Mouse (Mus musculus): ENCODE measurements around the gene Spop. TPM values are rescaled to one million over a fixed set of nuclear protein-coding genes. Genes with fewer than 3 reads are reported as not detected.

The Spop gene
- 88.1 and 92.4 TPM in 2 replicates for polyA plus RNA-seq (2014; fragmentation: Nextera tagmentation; extraction: Ambion mirVana)

GRCm38 (mm10) chr11:95413641-95414535 lies at the start of gene Spop:
TSS of gene Spop (plus strand) at chr11:95414080.
- 2% methylated on average over 54 of the region's 58 CpGs for WGBS
- Histone ChIP-seq H3K27ac (ENCODE audit: low read depth, low read length) (peak within 1 kb of the TSS; percentile 90), H3K9ac (ENCODE audit: low read depth, low read length) (peak within 1 kb of the TSS; percentile 83), H3K27me3 (replicated peaks; ENCODE audit: control insufficient read depth, insufficient read depth, low read length) (peaks cover 3% of the 10 kb centered on the region; the same call in 1 of the 2 replicates), H3K4me1 (replicated peaks; ENCODE audit: control insufficient read depth, insufficient read depth, low read length) (peaks cover 16% of the 10 kb centered on the region), H3K36me3 (ENCODE audit: control insufficient read depth, insufficient read depth, low read length) (no peaks in the 10 kb centered on the region), H3K4me2 (peak within 1 kb of the TSS; percentile 83), H3K9me3 (ENCODE audit: control insufficient read depth, low read length) (no peaks in the 10 kb centered on the region), H3K4me3 (ENCODE audit: low read depth, low read length) (peak within 1 kb of the TSS; percentile 79)
- ATAC-seq (replicated peaks; ENCODE audit: low FRiP score), result peak; percentile 88
- peak; percentile 87 for DNase-seq (ENCODE audit: low spot score)

- H3K9ac ChIP-seq (ENCODE audit: low read depth, low read length), result no peak overlapping the region
- DNase-seq (ENCODE audit: low spot score) (no peak), ATAC-seq (replicated peaks; ENCODE audit: low FRiP score) (no peak)
- H3K4me3 ChIP-seq (ENCODE audit: low read depth, low read length), result no peak overlapping the region
- no peak overlapping the region for H3K4me2 ChIP-seq
- H3K4me1 ChIP-seq (replicated peaks; ENCODE audit: control insufficient read depth, insufficient read depth, low read length), result no peaks in the 10 kb centered on the region; the same call in 1 of the 2 replicates
- H3K36me3 ChIP-seq (ENCODE audit: control insufficient read depth, insufficient read depth, low read length), result peaks cover 20% of the 10 kb centered on the region; the same call in 1 of the 2 replicates
- WGBS, result 83% methylated on average over 5 of the region's 5 CpGs
- no peak overlapping the region for H3K27ac ChIP-seq (ENCODE audit: low read depth, low read length)
- H3K9me3 ChIP-seq (ENCODE audit: control insufficient read depth, low read length), result no peaks in the 10 kb centered on the region
- no peaks in the 10 kb centered on the region for H3K27me3 ChIP-seq (replicated peaks; ENCODE audit: control insufficient read depth, insufficient read depth, low read length)
These were observed 49.5 kb upstream of the Spop start for GRCm38 (mm10) chr11:95364388-95364787.

GRCm38 (mm10) chr11:95365596-95365995 lies 48.3 kb upstream of the Spop start:
- Histone ChIP-seq H3K27me3 (replicated peaks; ENCODE audit: control insufficient read depth, insufficient read depth, low read length) (no peaks in the 10 kb centered on the region), H3K9me3 (ENCODE audit: control insufficient read depth, low read length) (no peaks in the 10 kb centered on the region), H3K4me1 (replicated peaks; ENCODE audit: control insufficient read depth, insufficient read depth, low read length) (no peaks in the 10 kb centered on the region; the same call in 1 of the 2 replicates), H3K4me3 (ENCODE audit: low read depth, low read length) (no peak overlapping the region), H3K9ac (ENCODE audit: low read depth, low read length) (no peak overlapping the region), H3K4me2 (no peak overlapping the region), H3K27ac (ENCODE audit: low read depth, low read length) (no peak overlapping the region), H3K36me3 (ENCODE audit: control insufficient read depth, insufficient read depth, low read length) (peaks cover 21% of the 10 kb centered on the region; the same call in 1 of the 2 replicates)
- no peak for DNase-seq (ENCODE audit: low spot score)
- ATAC-seq (replicated peaks; ENCODE audit: low FRiP score), result no peak
- 84% methylated on average over 10 of the region's 10 CpGs for WGBS

GRCm38 (mm10) chr11:95366280-95366897 lies 47.5 kb upstream of the Spop start:
- ATAC-seq (replicated peaks; ENCODE audit: low FRiP score), result no peak
- peaks cover 20% of the 10 kb centered on the region; the same call in 1 of the 2 replicates for H3K36me3 ChIP-seq (ENCODE audit: control insufficient read depth, insufficient read depth, low read length)
- no peaks in the 10 kb centered on the region; the same call in 1 of the 2 replicates for H3K4me1 ChIP-seq (replicated peaks; ENCODE audit: control insufficient read depth, insufficient read depth, low read length)

GRCm38 (mm10) chr11:95367011-95367735 lies 46.7 kb upstream of the Spop start:
- Histone ChIP-seq H3K27me3 (replicated peaks; ENCODE audit: control insufficient read depth, insufficient read depth, low read length) (no peaks in the 10 kb centered on the region), H3K4me1 (replicated peaks; ENCODE audit: control insufficient read depth, insufficient read depth, low read length) (no peaks in the 10 kb centered on the region; the same call in 1 of the 2 replicates), H3K9me3 (ENCODE audit: control insufficient read depth, low read length) (no peaks in the 10 kb centered on the region), H3K4me2 (no peak overlapping the region), H3K4me3 (ENCODE audit: low read depth, low read length) (no peak overlapping the region), H3K9ac (ENCODE audit: low read depth, low read length) (no peak overlapping the region), H3K27ac (ENCODE audit: low read depth, low read length) (no peak overlapping the region), H3K36me3 (ENCODE audit: control insufficient read depth, insufficient read depth, low read length) (peaks cover 26% of the 10 kb centered on the region; the same call in 1 of the 2 replicates)
- DNase-seq (ENCODE audit: low spot score) (peak; percentile 28), ATAC-seq (replicated peaks; ENCODE audit: low FRiP score) (no peak)
- 76% methylated on average over 8 of the region's 8 CpGs for WGBS

More at GRCm38 (mm10) chr11:95366280-95366897, 47.5 kb upstream of the Spop start:
- Histone ChIP-seq H3K9me3 (ENCODE audit: control insufficient read depth, low read length) (no peaks in the 10 kb centered on the region), H3K27me3 (replicated peaks; ENCODE audit: control insufficient read depth, insufficient read depth, low read length) (no peaks in the 10 kb centered on the region), H3K4me3 (ENCODE audit: low read depth, low read length) (no peak overlapping the region), H3K9ac (ENCODE audit: low read depth, low read length) (no peak overlapping the region), H3K27ac (ENCODE audit: low read depth, low read length) (no peak overlapping the region), H3K4me2 (no peak overlapping the region)
- WGBS, result 82% methylated on average over 6 of the region's 6 CpGs
- peak; percentile 27 for DNase-seq (ENCODE audit: low spot score)

GRCm38 (mm10) chr11:95368231-95368823 lies 45.6 kb upstream of the Spop start:
- ATAC-seq (replicated peaks; ENCODE audit: low FRiP score) (no peak), DNase-seq (ENCODE audit: low spot score) (no peak)
- no peaks in the 10 kb centered on the region; the same call in 1 of the 2 replicates for H3K4me1 ChIP-seq (replicated peaks; ENCODE audit: control insufficient read depth, insufficient read depth, low read length)
- no peaks in the 10 kb centered on the region for H3K27me3 ChIP-seq (replicated peaks; ENCODE audit: control insufficient read depth, insufficient read depth, low read length)
- no peak overlapping the region for H3K4me2 ChIP-seq
- no peak overlapping the region for H3K4me3 ChIP-seq (ENCODE audit: low read depth, low read length)
- peaks cover 33% of the 10 kb centered on the region; the same call in 1 of the 2 replicates for H3K36me3 ChIP-seq (ENCODE audit: control insufficient read depth, insufficient read depth, low read length)
- WGBS, result 90% methylated on average over 8 of the region's 8 CpGs
- no peaks in the 10 kb centered on the region for H3K9me3 ChIP-seq (ENCODE audit: control insufficient read depth, low read length)
- no peak overlapping the region for H3K27ac ChIP-seq (ENCODE audit: low read depth, low read length)
- no peak overlapping the region for H3K9ac ChIP-seq (ENCODE audit: low read depth, low read length)

- no peaks in the 10 kb centered on the region for H3K9me3 ChIP-seq (ENCODE audit: control insufficient read depth, low read length)
- H3K27me3 ChIP-seq (replicated peaks; ENCODE audit: control insufficient read depth, insufficient read depth, low read length), result no peaks in the 10 kb centered on the region
- H3K36me3 ChIP-seq (ENCODE audit: control insufficient read depth, insufficient read depth, low read length), result peaks cover 34% of the 10 kb centered on the region
- DNase-seq (ENCODE audit: low spot score) (peak; percentile 23), ATAC-seq (replicated peaks; ENCODE audit: low FRiP score) (no peak)
- H3K4me2 ChIP-seq, result no peak overlapping the region
- H3K4me1 ChIP-seq (replicated peaks; ENCODE audit: control insufficient read depth, insufficient read depth, low read length), result no peaks in the 10 kb centered on the region; the same call in 1 of the 2 replicates
- 92% methylated on average over 4 of the region's 4 CpGs for WGBS
- no peak overlapping the region for H3K4me3 ChIP-seq (ENCODE audit: low read depth, low read length)
- H3K27ac ChIP-seq (ENCODE audit: low read depth, low read length), result no peak overlapping the region
- no peak overlapping the region for H3K9ac ChIP-seq (ENCODE audit: low read depth, low read length)
These were observed 45.0 kb upstream of the Spop start for GRCm38 (mm10) chr11:95368871-95369270.
